Mouse (Mus musculus) megakaryocyte, embryonic 14.5 days (primary cell): ENCODE results near the gene Slc35b2.

Experiments
- FLI1 ChIP-seq: IDR thresholded peaks from 2 replicates; pipeline ENCODE4 v1.6.1; 2012; ENCODE audit warnings: low read length, inconsistent platforms, mixed read lengths
- GATA1 ChIP-seq: IDR thresholded peaks from 3 replicates; pipeline ENCODE4 v1.6.1; 2012; ENCODE audit warnings: mixed read lengths, low read length, inconsistent platforms, borderline replicate concordance

DNA sequence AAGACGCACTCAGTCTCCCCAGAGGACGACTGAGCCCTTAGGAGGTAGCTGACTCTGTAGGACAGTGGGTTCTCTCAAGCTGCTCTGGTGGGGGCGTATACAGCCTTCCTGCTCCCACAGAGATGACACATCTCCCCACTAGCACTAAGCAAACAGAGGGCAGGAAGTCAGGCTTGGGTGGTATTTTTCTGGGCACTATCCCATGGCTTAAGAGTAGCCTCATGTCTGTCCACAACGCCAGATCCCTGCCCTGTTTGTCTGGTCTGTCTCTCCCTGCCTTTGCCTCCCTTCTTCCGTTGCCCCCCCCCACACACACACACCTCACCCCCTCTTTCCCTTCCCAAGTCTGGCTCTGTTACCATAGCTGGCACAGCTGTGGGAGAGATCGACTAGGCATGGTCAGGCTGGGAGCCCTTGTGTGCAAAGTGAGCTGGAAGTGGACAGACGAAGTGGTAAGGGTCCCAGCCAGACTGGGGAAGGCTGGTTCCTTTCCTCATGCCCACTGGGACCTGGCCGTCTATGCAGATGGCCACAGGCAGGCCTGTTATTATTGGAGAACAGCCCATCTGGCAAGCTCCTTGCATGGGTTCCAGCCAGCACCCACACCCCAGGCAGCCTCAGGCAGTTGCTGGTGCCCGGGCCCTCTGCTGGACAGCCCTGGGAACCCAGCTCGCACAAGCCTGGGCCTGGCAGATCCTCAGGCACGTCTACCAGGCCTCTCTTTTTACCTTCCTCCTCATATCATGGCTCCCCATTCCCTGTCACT, 33.1 kb downstream of the Slc35b2 start:
- TF ChIP-seq GATA1 (no peak), FLI1 (no peak)
